Mouse (Mus musculus): ENCODE measurements around the gene Styxl1. TPM values are rescaled to one million over a fixed set of nuclear protein-coding genes. Genes with fewer than 3 reads are reported as not detected.

The Styxl1 gene
- polyA plus RNA-seq, 1 experiment from 2014 or later, result 0.24 TPM

GRCm38 (mm10) chr5:135744742-135745141 lies 33.4 kb downstream of the Styxl1 start:
- 26% methylated on average over 12 of the region's 12 CpGs for WGBS
- ATAC-seq, result no peak

DNA sequence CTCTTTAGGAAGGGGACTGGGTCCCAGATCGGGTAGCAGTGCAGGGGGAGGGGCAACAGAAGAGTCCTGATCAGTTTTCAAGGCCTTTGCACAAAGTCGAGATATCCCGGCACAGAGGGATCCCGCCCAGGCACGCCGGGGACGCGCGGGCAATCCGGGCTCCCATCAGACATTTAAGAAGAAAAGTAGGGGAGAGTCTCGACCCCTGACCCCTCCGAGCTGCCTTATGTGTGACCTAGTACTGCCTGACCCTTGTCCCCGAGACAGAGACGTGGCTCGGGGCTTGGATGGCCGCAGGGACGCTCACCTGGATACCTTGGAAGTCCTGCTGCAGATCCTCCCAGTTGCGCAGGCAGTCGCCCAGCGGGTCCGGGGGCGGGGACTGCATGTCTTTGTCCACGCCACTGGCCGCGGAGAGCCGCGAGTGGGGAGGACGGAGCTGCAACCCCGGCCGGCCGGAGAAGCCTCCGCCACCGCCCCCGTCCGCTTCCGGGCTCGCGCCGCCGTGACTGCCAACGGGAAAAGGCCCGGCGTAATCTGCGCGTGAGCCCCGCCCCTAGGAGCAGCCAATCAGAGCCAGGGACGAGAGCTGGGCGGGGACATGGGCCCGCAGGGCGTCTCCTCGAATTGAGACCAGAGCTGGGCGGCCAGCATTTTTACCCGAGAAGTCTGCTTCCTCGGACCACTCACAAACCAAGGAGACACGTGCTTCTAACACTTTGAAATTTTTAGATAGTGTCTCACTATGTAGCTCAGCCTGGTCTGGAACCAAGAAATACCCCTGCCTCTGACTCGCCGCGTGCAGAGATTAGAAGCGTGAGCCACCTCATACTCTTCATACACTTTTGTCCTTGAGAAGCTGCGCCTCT lies 34.2 kb downstream of the Styxl1 start, which contains the start of gene Tmem120a:
TSS of gene Tmem120a (minus strand) at position 708 of the 869 bp plus-strand sequence.
- Histone ChIP-seq H3K9ac (ENCODE audit: low read depth, low read length) (peak within 1 kb of the TSS; percentile 79), H3K4me1 (ENCODE audit: control insufficient read depth, insufficient read depth, low read length) (peaks cover 10% of the 10 kb centered on the region), H3K36me3 (ENCODE audit: control insufficient read depth, insufficient read depth, low read length) (0 out of 2 replicates have a peak, but pooled peaks cover 11% of the 10 kb centered on the region), H3K27ac (ENCODE audit: low read length) (peak within 1 kb of the TSS; percentile 32; the same call in 1 of the 2 replicates), H3K27me3 (ENCODE audit: control insufficient read depth, insufficient read depth, low read depth, low read length) (no peaks in the 10 kb centered on the region), H3K9me3 (replicated peaks; ENCODE audit: control insufficient read depth, low read length, poor library complexity, severe bottlenecking) (no peaks in the 10 kb centered on the region; the same call in 1 of the 2 replicates), H3K4me3 (ENCODE audit: low read depth, low read length) (peak within 1 kb of the TSS; percentile 86), H3K4me2 (ENCODE audit: low read length) (peak within 1 kb of the TSS; percentile 93)
- ATAC-seq, result peak; percentile 95
- under 1% methylated on average over 57 of the region's 60 CpGs for WGBS

More at GRCm38 (mm10) chr5:135744742-135745141, 33.4 kb downstream of the Styxl1 start:
- no peak overlapping the region; the same call in 1 of the 2 replicates for H3K27ac ChIP-seq (ENCODE audit: low read length)
- peaks cover 10% of the 10 kb centered on the region for H3K4me1 ChIP-seq (ENCODE audit: control insufficient read depth, insufficient read depth, low read length)
- no peaks in the 10 kb centered on the region; the same call in 1 of the 2 replicates for H3K9me3 ChIP-seq (replicated peaks; ENCODE audit: control insufficient read depth, low read length, poor library complexity, severe bottlenecking)
- H3K4me3 ChIP-seq (ENCODE audit: low read depth, low read length), result peak overlapping the region; percentile 86
- no peaks in the 10 kb centered on the region for H3K27me3 ChIP-seq (ENCODE audit: control insufficient read depth, insufficient read depth, low read depth, low read length)
- H3K36me3 ChIP-seq (ENCODE audit: control insufficient read depth, insufficient read depth, low read length), result 0 out of 2 replicates have a peak, but pooled peaks cover 8% of the 10 kb centered on the region
- peak overlapping the region; percentile 79 for H3K9ac ChIP-seq (ENCODE audit: low read depth, low read length)
- H3K4me2 ChIP-seq (ENCODE audit: low read length), result peak overlapping the region; percentile 93

GRCm38 (mm10) chr5:135742941-135743740 lies 35.0 kb downstream of the Styxl1 start:
- H3K27ac ChIP-seq (ENCODE audit: low read length), result no peak overlapping the region
- H3K4me2 ChIP-seq (ENCODE audit: low read length), result peak overlapping the region; percentile 93
- 26% methylated on average over 18 of the region's 18 CpGs for WGBS
- peak overlapping the region; percentile 86 for H3K4me3 ChIP-seq (ENCODE audit: low read depth, low read length)
- 0 out of 2 replicates have a peak, but pooled peaks cover 11% of the 10 kb centered on the region for H3K36me3 ChIP-seq (ENCODE audit: control insufficient read depth, insufficient read depth, low read length)
- peak; percentile 68; the same call in 1 of the 2 replicates for ATAC-seq
- H3K27me3 ChIP-seq (ENCODE audit: control insufficient read depth, insufficient read depth, low read depth, low read length), result no peaks in the 10 kb centered on the region
- H3K9ac ChIP-seq (ENCODE audit: low read depth, low read length), result peak overlapping the region; percentile 79
- H3K4me1 ChIP-seq (ENCODE audit: control insufficient read depth, insufficient read depth, low read length), result peaks cover 10% of the 10 kb centered on the region
- H3K9me3 ChIP-seq (replicated peaks; ENCODE audit: control insufficient read depth, low read length, poor library complexity, severe bottlenecking), result no peaks in the 10 kb centered on the region

GRCm38 (mm10) chr5:135742156-135742555 lies 36.0 kb downstream of the Styxl1 start:
- 69% methylated on average over 10 of the region's 10 CpGs for WGBS
- no peak for ATAC-seq
- Histone ChIP-seq H3K9ac (ENCODE audit: low read depth, low read length) (no peak overlapping the region), H3K4me3 (ENCODE audit: low read depth, low read length) (no peak overlapping the region), H3K9me3 (replicated peaks; ENCODE audit: control insufficient read depth, low read length, poor library complexity, severe bottlenecking) (no peaks in the 10 kb centered on the region), H3K27me3 (ENCODE audit: control insufficient read depth, insufficient read depth, low read depth, low read length) (no peaks in the 10 kb centered on the region), H3K27ac (ENCODE audit: low read length) (no peak overlapping the region), H3K36me3 (ENCODE audit: control insufficient read depth, insufficient read depth, low read length) (peaks cover 12% of the 10 kb centered on the region), H3K4me2 (ENCODE audit: low read length) (no peak overlapping the region), H3K4me1 (ENCODE audit: control insufficient read depth, insufficient read depth, low read length) (peaks cover 10% of the 10 kb centered on the region)

DNA sequence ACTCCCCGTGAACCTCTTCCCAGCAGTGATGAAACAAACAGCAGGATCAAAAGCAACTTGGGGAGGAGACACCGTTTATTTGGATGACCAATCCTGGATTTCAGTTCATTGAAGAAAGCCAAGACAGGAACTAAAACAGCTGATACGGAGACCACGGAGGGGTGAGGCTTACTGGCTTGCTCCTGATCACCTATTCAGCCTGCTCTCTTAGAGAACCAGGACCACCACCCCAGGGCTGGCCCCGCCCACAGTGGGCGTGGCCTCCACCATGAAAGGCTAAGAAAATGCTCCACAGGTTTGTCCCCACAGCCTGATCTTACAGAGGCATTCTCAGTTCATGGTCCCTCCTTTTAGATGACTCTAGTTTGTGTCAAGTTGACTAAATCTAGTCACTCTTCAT lies 39.9 kb downstream of the Styxl1 start:
- Histone ChIP-seq H3K27ac (ENCODE audit: low read length) (no peak overlapping the region), H3K36me3 (ENCODE audit: control insufficient read depth, insufficient read depth, low read length) (peaks cover 44% of the 10 kb centered on the region), H3K9ac (ENCODE audit: low read depth, low read length) (no peak overlapping the region), H3K9me3 (replicated peaks; ENCODE audit: control insufficient read depth, low read length, poor library complexity, severe bottlenecking) (no peaks in the 10 kb centered on the region), H3K4me3 (ENCODE audit: low read depth, low read length) (no peak overlapping the region), H3K27me3 (ENCODE audit: control insufficient read depth, insufficient read depth, low read depth, low read length) (no peaks in the 10 kb centered on the region), H3K4me1 (ENCODE audit: control insufficient read depth, insufficient read depth, low read length) (peaks cover 7% of the 10 kb centered on the region), H3K4me2 (ENCODE audit: low read length) (no peak overlapping the region)
- WGBS, result 27% methylated on average over 6 of the region's 6 CpGs
- ATAC-seq, result no peak

GRCm38 (mm10) chr5:135737154-135737553 lies 41.0 kb downstream of the Styxl1 start:
- H3K4me3 ChIP-seq (ENCODE audit: low read depth, low read length), result no peak overlapping the region
- no peaks in the 10 kb centered on the region for H3K27me3 ChIP-seq (ENCODE audit: control insufficient read depth, insufficient read depth, low read depth, low read length)
- 82% methylated on average over 7 of the region's 7 CpGs for WGBS
- no peak overlapping the region for H3K27ac ChIP-seq (ENCODE audit: low read length)
- no peak for ATAC-seq
- H3K4me2 ChIP-seq (ENCODE audit: low read length), result no peak overlapping the region
- H3K9me3 ChIP-seq (replicated peaks; ENCODE audit: control insufficient read depth, low read length, poor library complexity, severe bottlenecking), result no peaks in the 10 kb centered on the region
- H3K9ac ChIP-seq (ENCODE audit: low read depth, low read length), result no peak overlapping the region
- H3K36me3 ChIP-seq (ENCODE audit: control insufficient read depth, insufficient read depth, low read length), result peaks cover 55% of the 10 kb centered on the region
- H3K4me1 ChIP-seq (ENCODE audit: control insufficient read depth, insufficient read depth, low read length), result no peaks in the 10 kb centered on the region

- Histone ChIP-seq H3K27me3 (ENCODE audit: control insufficient read depth, insufficient read depth, low read depth, low read length) (no peaks in the 10 kb centered on the region), H3K9ac (ENCODE audit: low read depth, low read length) (no peak overlapping the region), H3K9me3 (replicated peaks; ENCODE audit: control insufficient read depth, low read length, poor library complexity, severe bottlenecking) (no peaks in the 10 kb centered on the region), H3K4me2 (ENCODE audit: low read length) (no peak overlapping the region), H3K4me3 (ENCODE audit: low read depth, low read length) (no peak overlapping the region), H3K4me1 (ENCODE audit: control insufficient read depth, insufficient read depth, low read length) (no peaks in the 10 kb centered on the region), H3K36me3 (ENCODE audit: control insufficient read depth, insufficient read depth, low read length) (peaks cover 56% of the 10 kb centered on the region), H3K27ac (ENCODE audit: low read length) (no peak overlapping the region)
- ATAC-seq, result 0 out of 2 replicates have a peak, but pooled peaks have one; percentile 22
- WGBS, result 95% methylated on average over 16 of the region's 16 CpGs
These were observed 41.6 kb downstream of the Styxl1 start for GRCm38 (mm10) chr5:135736544-135736943.

DNA sequence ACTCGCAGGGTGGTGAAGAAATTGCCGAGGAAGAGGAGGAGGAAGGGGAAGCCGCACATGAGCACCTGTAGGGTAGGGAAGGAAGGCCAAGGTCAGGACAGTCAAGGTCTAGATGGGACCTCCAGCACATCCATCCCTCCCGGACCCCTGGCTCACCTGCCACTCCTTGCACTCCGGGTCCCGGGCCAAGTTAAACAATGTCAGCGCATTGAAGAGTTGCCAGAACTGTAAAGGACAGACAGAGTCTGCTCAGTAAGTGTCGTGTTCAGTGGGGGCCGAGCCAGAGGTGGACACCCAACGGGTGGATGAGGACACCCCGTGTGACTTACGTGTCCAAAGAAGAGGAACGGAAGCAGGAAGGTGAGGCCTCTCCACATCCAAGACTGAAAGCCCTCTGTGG lies 42.4 kb downstream of the Styxl1 start:
- no peak for ATAC-seq
- H3K9ac ChIP-seq (ENCODE audit: low read depth, low read length), result no peak overlapping the region
- 92% methylated on average over 13 of the region's 13 CpGs for WGBS
- no peaks in the 10 kb centered on the region for H3K27me3 ChIP-seq (ENCODE audit: control insufficient read depth, insufficient read depth, low read depth, low read length)
- peaks cover 63% of the 10 kb centered on the region for H3K36me3 ChIP-seq (ENCODE audit: control insufficient read depth, insufficient read depth, low read length)
- H3K9me3 ChIP-seq (replicated peaks; ENCODE audit: control insufficient read depth, low read length, poor library complexity, severe bottlenecking), result no peaks in the 10 kb centered on the region
- no peak overlapping the region for H3K27ac ChIP-seq (ENCODE audit: low read length)
- no peaks in the 10 kb centered on the region for H3K4me1 ChIP-seq (ENCODE audit: control insufficient read depth, insufficient read depth, low read length)
- H3K4me2 ChIP-seq (ENCODE audit: low read length), result no peak overlapping the region
- no peak overlapping the region for H3K4me3 ChIP-seq (ENCODE audit: low read depth, low read length)
